Mouse (Mus musculus) ES-Bruce4 (cell line): Measurements from ENCODE around the gene Pea15a.

Experiments used
- CTCF ChIP-seq: IDR thresholded peaks from one replicate; pipeline ENCODE4 v1.8.1; 2011; ENCODE audit warnings: low read depth, low read length
- EP300 ChIP-seq: IDR thresholded peaks from 2 replicates; pipeline ENCODE4 v1.6.1; 2011; ENCODE audit warnings: low read depth, low read length; ENCODE audit not compliant: insufficient read depth

DNA sequence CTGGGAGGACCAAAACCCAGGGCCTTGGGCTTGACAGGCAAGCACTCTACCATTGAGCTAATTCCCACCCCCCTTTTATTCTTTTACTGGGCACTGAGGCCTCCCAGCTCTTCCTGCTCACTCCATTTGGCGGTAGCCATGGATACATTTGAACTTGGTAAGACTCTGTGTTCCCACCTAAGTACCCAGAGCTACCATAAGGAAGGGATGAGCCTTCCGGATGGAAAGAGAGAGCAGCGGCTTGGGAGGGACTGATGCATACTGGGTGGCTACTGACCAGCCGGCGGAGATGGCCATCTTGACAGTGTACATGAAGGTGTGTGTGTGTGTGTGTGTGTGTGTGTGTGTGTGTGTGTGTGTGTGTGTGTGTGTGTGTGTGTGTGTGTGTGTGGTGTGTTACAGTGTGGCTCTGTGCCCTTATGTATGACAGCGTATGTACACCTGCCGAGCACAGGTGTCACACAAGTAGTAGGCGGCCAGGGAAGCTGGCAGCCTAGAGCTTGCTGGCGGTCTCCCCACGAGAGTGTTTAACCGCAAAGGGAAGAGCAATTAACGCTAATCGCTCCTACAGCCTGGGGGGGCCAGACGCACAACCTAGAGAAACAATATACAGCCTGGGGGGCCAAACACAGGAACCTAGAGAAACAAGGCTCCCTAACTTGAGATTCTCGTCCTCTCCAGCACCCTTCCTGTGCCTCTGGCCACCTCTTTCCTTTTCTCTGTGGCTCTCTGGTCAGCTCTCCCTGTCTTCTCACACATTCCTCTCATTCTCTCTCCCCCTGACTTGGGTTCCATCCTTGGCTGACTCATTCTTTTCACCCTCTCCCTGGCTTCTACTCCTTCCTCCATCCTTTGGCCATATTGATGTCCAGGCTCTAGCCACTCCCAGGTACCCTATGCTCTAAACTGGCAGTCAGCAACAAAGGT, 1.5 kb downstream of the Pea15a start:
- TF ChIP-seq CTCF (no peak), EP300 (no peak)
